Mouse (Mus musculus) limb, embryonic 14.5 days (tissue): ENCODE measurements around the gene Lrp5. TPM values are rescaled to one million over a fixed set of nuclear protein-coding genes. Genes with fewer than 3 reads are reported as not detected.

Experiments
- ATAC-seq: fragments of 200-750 bp; cut with Nextera tagmentation; 2 replicates; pipeline ENCODE4 v1.8.0; 2017; ENCODE audit warnings: low read depth, moderate number of reproducible peaks, moderate TSS enrichment; ENCODE audit not compliant: low FRiP score
- DNase-seq: peaks from one replicate; pipeline ENCODE4 v3.0.0-alpha.2; 2015; ENCODE audit warnings: low spot score
- H3K27ac ChIP-seq: fragments of 300-500 bp; sonication (generic); replicated peaks from 2 replicates; pipeline ENCODE4 v1.5.1; 2014; ENCODE audit warnings: low read depth, mild to moderate bottlenecking, low read length, moderate library complexity, mixed read lengths
- H3K27me3 ChIP-seq: fragments of 300-500 bp; sonication (generic); 2 replicates; pipeline ENCODE4 v1.6.1; 2014; ENCODE audit warnings: low read length, mixed read lengths; ENCODE audit not compliant: control insufficient read depth, insufficient read depth
- H3K36me3 ChIP-seq: fragments of 300-500 bp; sonication (generic); 2 replicates; pipeline ENCODE4 v1.6.1; 2014; ENCODE audit warnings: mild to moderate bottlenecking, low read length, moderate library complexity, mixed read lengths; ENCODE audit not compliant: control insufficient read depth, insufficient read depth
- H3K4me1 ChIP-seq: fragments of 300-500 bp; sonication (generic); 2 replicates; pipeline ENCODE4 v1.6.1; 2014; ENCODE audit warnings: antibody characterized with exemption, low read length, mixed read lengths; ENCODE audit not compliant: control insufficient read depth, insufficient read depth
- H3K4me2 ChIP-seq: fragments of 300-500 bp; sonication (generic); replicated peaks from 2 replicates; pipeline ENCODE4 v1.6.1; 2014; ENCODE audit warnings: low read depth, mild to moderate bottlenecking, low read length, moderate library complexity; ENCODE audit not compliant: severe bottlenecking
- H3K4me3 ChIP-seq: fragments of 300-500 bp; sonication (generic); replicated peaks from 2 replicates; pipeline ENCODE4 v1.5.1; 2014; ENCODE audit warnings: low read length
- H3K9ac ChIP-seq: fragments of 300-500 bp; sonication (generic); 2 replicates; pipeline ENCODE4 v1.6.1; 2014; ENCODE audit warnings: mild to moderate bottlenecking, low read depth, low read length, moderate library complexity; ENCODE audit not compliant: severe bottlenecking
- H3K9me3 ChIP-seq: fragments of 300-500 bp; sonication (generic); 2 replicates; pipeline ENCODE4 v1.6.1; 2016; ENCODE audit warnings: low read length; ENCODE audit not compliant: control insufficient read depth
- POLR2A ChIP-seq: fragments of 200-500 bp; IDR thresholded peaks from 2 replicates; pipeline ENCODE4 v1.8.0; 2012; ENCODE audit warnings: inconsistent platforms, mild to moderate bottlenecking, moderate library complexity, borderline replicate concordance; ENCODE audit not compliant: insufficient read depth, insufficient read length; ENCODE audit errors: extremely low read depth
- WGBS: fragments of 180-500 bp; shearing (Covaris S2); extraction: QIAGEN DNeasy Blood & Tissue Kit; methylation state at CpG from one replicate; pipeline ENCODE4 v1.1.7; 2014; 5-methylcytosine and 5-hydroxymethylcytosine counted together
- polyA plus RNA-seq, 2 experiments: library from polyadenylated mRNA; depleted of rRNA in 1 of 2; stranded (reverse) in 1 of 2; unstranded in 1 of 2; fragments of >200 nt; fragmentation: Nextera tagmentation in 1 of 2; extraction: Ambion mirVana in 1 of 2; gene quantifications; 2 replicates each; pipeline versions ENCODE4 v1.2.1 to v1.2.3; 2012 to 2014

Gene Lrp5
- polyA plus RNA-seq, 2 experiments: 9.5 to 36.3 TPM

DNA sequence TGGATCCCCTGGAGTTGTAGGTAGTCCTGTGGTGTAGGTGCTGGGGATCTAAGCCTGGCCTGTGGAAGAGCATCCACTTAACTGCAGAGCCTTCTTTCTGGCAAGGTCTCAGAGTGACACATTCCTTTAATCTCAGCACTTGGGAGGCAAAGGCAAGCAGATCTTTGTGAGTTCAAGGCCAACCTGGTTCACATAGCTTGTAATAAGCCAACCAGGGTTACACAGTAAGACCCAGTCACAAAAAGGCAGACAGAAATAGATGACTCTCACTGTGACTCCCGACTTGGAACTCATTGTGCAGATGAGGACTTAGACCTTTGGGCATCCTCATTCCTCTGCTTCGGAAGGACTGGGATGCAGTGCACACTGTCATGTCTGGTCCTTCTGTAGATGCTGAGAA lies 24.1 kb upstream of the Lrp5 start:
- DNase-seq (no peak), ATAC-seq (no peak)
- Histone ChIP-seq H3K4me2 (no peak overlapping the region), H3K27ac (no peak overlapping the region), H3K9ac (no peak overlapping the region), H3K4me3 (no peak overlapping the region), H3K36me3 (peaks cover 11% of the 10 kb centered on the region), H3K9me3 (no peaks in the 10 kb centered on the region), H3K27me3 (no peaks in the 10 kb centered on the region), H3K4me1 (peaks cover 8% of the 10 kb centered on the region)
- no peak for TF ChIP-seq POLR2A
- 89% methylated on average over 2 of the region's 2 CpGs for WGBS

DNA sequence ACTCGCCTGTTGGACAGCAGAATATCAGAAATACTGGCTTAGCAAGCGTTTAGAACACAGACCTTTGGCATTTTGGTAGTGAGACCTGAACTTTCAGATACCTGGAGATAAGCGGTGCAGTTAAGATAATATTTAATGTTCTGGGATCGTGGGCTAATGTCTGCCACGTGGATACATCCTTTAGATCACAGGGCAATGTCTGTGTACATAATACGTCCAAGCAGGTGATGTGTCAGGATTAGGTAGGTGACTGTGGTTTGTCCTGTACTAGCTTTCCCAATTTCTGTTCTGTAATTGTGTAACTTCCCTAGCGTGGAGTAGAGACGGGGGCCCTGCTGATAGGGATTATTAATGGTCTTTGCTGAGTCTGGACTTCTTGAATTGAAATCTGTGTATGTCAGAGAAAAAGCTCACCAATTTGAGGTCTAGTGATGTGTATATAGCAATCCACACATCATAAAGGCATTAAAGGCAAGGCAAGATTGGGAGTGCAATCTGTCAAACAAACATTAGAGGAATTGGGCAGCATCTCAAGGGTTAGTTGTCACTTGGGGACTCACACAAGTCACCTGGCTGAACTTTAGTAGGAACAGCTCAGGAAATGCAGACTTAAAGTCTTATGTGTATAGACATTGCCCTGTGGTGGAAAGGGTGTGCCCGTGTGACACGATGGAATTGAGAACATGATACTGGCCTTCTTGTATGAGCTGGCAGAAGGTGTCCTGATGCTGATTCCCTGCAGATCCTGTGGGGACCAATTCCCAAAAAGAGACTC lies 22.8 kb upstream of the Lrp5 start:
- DNase-seq (no peak), ATAC-seq (no peak)
- TF ChIP-seq POLR2A: no peak
- H3K9me3 ChIP-seq: no peaks in the 10 kb centered on the region
- peaks cover 8% of the 10 kb centered on the region for H3K4me1 ChIP-seq
- no peaks in the 10 kb centered on the region for H3K27me3 ChIP-seq
- peak overlapping the region; percentile 89; the same call in 1 of the 2 replicates for H3K27ac ChIP-seq
- 33% methylated on average over 10 of the region's 10 CpGs for WGBS
- H3K9ac ChIP-seq: peak overlapping the region; percentile 80
- peak overlapping the region; percentile 68 for H3K4me2 ChIP-seq
- peaks cover under 1% of the 10 kb centered on the region; the same call in 1 of the 2 replicates for H3K36me3 ChIP-seq
- H3K4me3 ChIP-seq: peak overlapping the region; percentile 86

DNA sequence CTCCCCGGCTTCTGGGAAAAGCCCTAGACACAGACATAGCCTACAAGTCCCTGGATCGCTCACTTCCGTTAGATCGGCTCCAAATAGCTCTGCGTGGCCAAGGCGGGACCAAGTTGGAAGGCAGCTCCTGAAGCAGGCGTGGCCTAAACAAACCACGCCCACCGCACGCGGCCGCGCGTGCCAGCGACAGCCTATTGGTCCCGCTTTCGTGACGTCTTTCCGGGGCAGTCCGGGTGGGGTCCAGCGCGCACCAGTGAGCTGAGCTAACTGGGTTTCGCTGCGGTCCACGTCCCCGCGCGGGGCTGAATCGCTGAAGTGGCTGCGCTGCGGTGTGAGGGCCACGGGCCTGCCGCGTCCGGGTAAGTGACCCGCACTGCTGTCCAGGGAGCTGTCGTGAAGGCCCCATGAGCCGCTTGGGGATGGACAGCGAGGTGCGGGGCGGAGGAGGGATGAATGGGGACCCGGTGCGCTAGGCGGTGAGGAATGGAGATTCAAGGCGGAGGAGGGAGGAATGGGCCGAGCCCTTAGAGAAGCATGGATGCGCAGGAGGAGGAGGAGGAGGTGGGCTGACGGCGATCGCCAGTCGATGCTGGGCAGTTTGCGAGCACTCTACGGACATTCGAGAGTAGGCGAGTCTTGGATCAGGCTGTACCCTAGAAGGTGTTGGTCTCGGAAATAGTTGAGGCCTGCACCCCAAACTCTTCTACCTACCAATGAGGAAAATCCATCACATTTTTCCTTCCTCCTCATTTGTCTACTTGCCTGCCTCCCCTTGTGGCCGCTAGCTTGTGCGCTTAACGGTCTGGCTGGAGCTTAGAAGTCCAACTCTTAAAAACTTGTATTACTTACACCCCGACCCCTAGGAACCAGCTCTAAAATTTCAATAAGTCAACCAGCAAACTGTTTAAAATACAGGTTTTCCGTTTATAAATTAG lies 22.0 kb upstream of the Lrp5 start, which contains the start of gene 1810055G02Rik:
1810055G02Rik (plus strand) TSS at position 216 of the 935 bp plus-strand sequence.
- Histone ChIP-seq H3K4me2 (peak within 1 kb of the TSS; percentile 68), H3K4me1 (peaks cover 8% of the 10 kb centered on the region), H3K4me3 (peak within 1 kb of the TSS; percentile 86), H3K27ac (peak within 1 kb of the TSS; percentile 89), H3K9me3 (no peaks in the 10 kb centered on the region), H3K9ac (peak within 1 kb of the TSS; percentile 80), H3K36me3 (no peaks in the 10 kb centered on the region; the same call in 1 of the 2 replicates), H3K27me3 (no peaks in the 10 kb centered on the region)
- peak; percentile 84; the same call in 1 of the 2 replicates for TF ChIP-seq POLR2A
- ATAC-seq: peak; percentile 97
- peak; percentile 97 for DNase-seq
- 1% methylated on average over 61 of the region's 61 CpGs for WGBS

DNA sequence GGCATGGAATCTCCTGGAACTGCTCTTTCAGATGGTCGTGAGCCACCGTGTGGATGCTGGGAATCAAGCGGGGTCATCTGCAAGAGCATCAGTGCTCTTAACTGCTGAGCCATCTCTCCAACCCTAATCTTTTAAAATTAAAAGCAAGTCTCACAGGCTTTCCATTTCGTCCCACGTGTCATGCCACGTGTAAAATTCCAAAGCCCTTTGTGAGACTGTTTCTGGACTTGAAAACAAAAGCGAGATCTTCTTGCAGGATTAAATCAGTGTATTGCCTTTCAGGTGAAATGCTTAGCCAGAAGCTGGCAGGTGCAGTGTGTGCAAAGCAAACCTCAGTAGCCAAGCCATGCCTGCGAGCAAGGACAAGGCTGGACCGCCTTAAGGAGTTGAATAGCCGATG lies 21.2 kb upstream of the Lrp5 start:
- no peak for TF ChIP-seq POLR2A
- ATAC-seq: peak; percentile 47; the same call in 1 of the 2 replicates
- peaks cover 8% of the 10 kb centered on the region for H3K4me1 ChIP-seq

DNA sequence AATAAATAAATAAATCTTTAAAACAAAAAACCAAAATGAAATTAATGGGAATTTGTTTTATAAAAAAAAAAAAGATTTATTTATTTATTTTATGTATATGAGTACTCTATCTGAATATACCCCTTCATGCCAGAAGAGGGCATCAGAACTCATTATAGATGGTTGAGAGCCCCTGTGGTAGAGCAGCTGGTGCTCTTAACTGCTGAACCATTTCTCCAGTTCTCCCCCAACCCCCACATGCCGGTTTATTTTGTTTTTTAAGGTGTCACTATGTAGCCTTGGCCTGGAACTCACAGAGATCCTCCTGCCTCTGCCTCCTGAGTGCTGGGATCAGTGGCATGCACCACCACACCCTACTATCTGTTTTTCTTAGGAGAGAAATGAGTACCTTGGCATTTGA lies 19.9 kb upstream of the Lrp5 start:
- no peak overlapping the region for H3K4me3 ChIP-seq
- no peak overlapping the region for H3K4me2 ChIP-seq
- no peak overlapping the region for H3K27ac ChIP-seq
- TF ChIP-seq POLR2A: no peak
- no peaks in the 10 kb centered on the region for H3K9me3 ChIP-seq
- H3K4me1 ChIP-seq: peaks cover 8% of the 10 kb centered on the region
- no peak for ATAC-seq
- DNase-seq: no peak
- no peak overlapping the region for H3K9ac ChIP-seq
- 52% methylated on average over 1 of the region's 1 CpGs for WGBS
- H3K27me3 ChIP-seq: no peaks in the 10 kb centered on the region
- H3K36me3 ChIP-seq: no peaks in the 10 kb centered on the region

More for the DNA sequence above, 21.2 kb upstream of the Lrp5 start:
- Histone ChIP-seq H3K27me3 (no peaks in the 10 kb centered on the region), H3K4me3 (peak overlapping the region; percentile 86), H3K9ac (peak overlapping the region; percentile 80), H3K9me3 (no peaks in the 10 kb centered on the region), H3K27ac (peak overlapping the region; percentile 89), H3K36me3 (no peaks in the 10 kb centered on the region; the same call in 1 of the 2 replicates), H3K4me2 (peak overlapping the region; percentile 68)
- no peak for DNase-seq
- 41% methylated on average over 10 of the region's 10 CpGs for WGBS
